Mouse (Mus musculus): Measurements from ENCODE around the gene Npsr1. TPM values are rescaled to one million over a fixed set of nuclear protein-coding genes. Genes with fewer than 3 reads are reported as not detected.

The Npsr1 gene
- total RNA-seq, 2 experiments from 2014 or later, result 3.8 to 4.2 TPM

DNA sequence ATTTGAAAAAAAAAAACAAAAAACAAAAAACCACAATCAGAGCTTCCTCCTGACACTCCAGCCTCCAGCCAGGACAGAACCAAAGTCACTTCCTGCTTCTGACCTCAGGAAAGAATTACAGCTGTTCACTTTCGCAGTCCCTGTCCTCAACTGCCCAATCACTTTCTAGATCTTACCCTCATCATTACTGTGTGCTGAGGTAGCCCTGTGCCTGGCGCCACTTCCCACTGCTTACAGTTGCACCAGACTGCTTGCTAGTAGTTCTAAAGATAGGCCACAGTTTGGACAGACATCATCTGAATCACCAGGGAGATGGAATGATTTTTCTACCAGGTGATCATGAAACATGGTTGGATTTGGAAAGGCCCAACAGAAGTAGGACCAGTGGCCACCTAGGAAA is 251.7 kb downstream of the Npsr1 start:
- peak; percentile 8 to 10 for DNase-seq (ENCODE audit: low spot score in 2 of 2)
- intact Hi-C loops (cut with DNase I), result no loop called here

DNA sequence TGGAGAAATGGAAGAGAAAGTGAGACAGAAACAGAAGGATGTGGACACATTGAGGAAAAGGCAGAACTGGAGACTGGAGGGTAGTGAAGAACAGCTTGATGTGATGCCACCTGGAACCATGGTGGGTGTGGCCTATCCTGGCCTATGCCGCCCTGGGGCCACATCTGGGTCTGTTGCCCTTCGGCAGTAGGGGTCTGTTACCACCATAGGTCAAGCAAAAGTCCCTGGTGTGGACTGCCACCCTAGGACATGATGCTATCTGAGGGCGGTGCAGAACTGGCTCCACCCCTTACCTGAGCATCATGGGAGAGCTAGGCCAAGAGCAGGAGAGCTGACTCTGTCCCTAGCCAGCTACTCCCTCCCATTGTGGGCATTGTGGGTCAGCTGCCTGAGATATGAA is 253.6 kb downstream of the Npsr1 start:
- intact Hi-C loops (cut with DNase I), result no loop called here
- no peak for DNase-seq (ENCODE audit: low spot score in 2 of 2)
